Mouse (Mus musculus) cerebellum, adult 2 months (tissue): ENCODE measurements around the gene Snrnp35.

Experiments used
- CTCF ChIP-seq: fragments of 200-500 bp; IDR thresholded peaks from 2 replicates; pipeline ENCODE4 v1.5.1; 2011; ENCODE audit warnings: low read depth, mild to moderate bottlenecking, control low read depth, low read length, moderate library complexity, borderline replicate concordance; ENCODE audit not compliant: insufficient read depth
- POLR2A ChIP-seq: fragments of 200-500 bp; IDR thresholded peaks from 2 replicates; pipeline ENCODE4 v1.6.1; 2011; ENCODE audit warnings: low read length, control low read depth, borderline replicate concordance; ENCODE audit not compliant: insufficient read depth

- TF ChIP-seq CTCF (no peak), POLR2A (no peak)
Observed at GRCm38 (mm10) chr5:124469486-124469885, 13.4 kb upstream of the Snrnp35 start.
